Mouse (Mus musculus): ENCODE measurements at regions not wholly inside any gene's neighbourhood (a gene's known extent, or its start where the extent isn't known, plus 50 kb on each side); places are given as distances from the start of the nearest gene placed in this dataset.
A peak's percentile ranks its signal among the peaks of the same experiment; 100 is the strongest.

DNA sequence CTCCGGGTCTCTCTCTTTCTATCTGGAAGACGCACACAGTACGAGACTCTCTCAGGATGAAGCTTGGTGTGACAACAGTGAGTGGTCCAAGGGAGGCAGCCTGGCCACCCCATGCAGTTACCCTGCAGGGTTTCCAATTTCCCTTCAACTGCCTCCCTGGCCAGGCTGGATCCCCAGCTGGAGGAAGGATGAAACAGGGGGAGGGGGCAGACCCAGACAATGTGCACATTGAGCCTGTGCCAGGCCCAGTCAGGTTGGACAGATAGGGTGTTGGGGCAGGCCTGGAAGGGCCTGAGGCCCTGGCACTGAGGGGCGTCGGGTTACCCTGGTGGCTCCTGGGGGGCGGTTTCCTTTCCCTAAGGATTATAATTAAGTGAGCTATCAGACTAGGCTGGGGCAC is 55.8 kb upstream of the Tmem189 start:
- ATAC-seq (peak; percentile 71), DNase-seq (peak; percentile 14)
- no peak overlapping the region for H3K27ac ChIP-seq (ENCODE audit: low read depth, low read length)
- no peaks in the 10 kb centered on the region for H3K36me3 ChIP-seq (ENCODE audit: insufficient read depth)
- WGBS, result 49% methylated on average over 6 of the region's 6 CpGs
- H3K4me2 ChIP-seq (ENCODE audit: low read depth), result no peak overlapping the region
- TF ChIP-seq CTCF (IDR thresholded peaks at IDR 0.05; ENCODE audit: low read depth), result no peak
- no peaks in the 10 kb centered on the region for H3K9me3 ChIP-seq (ENCODE audit: low read length)
- no peaks in the 10 kb centered on the region for H3K27me3 ChIP-seq (ENCODE audit: insufficient read depth, low read length)
- no peaks in the 10 kb centered on the region for H3K4me1 ChIP-seq (ENCODE audit: insufficient read depth)
- no peak overlapping the region for H3K9ac ChIP-seq
- H3K4me3 ChIP-seq (ENCODE audit: low read depth, low read length), result no peak overlapping the region

DNA sequence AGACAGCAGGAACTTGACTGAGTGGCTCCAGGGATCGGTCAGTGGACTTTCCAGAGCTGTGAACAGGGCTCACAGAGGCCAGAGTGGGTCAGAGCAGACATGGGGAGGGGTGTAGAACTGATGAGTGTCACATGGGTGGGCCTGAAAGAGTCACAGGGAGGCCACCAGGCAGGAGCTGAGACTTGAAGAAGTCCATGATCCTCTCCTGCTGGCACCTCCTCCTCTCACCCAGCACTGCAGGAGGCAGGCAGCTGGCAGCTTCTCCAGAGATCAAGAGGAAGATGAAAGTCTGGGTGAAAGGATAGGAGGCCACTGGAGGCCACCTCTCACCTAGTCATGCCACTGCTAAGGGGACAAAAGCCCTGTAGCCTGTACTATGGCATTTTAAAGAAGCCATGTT is 54.5 kb upstream of the Tmem189 start:
- 78% methylated on average over 1 of the region's 1 CpGs for WGBS
- no peak for TF ChIP-seq CTCF (IDR thresholded peaks at IDR 0.05; ENCODE audit: low read depth)
- H3K9me3 ChIP-seq (ENCODE audit: low read length), result no peaks in the 10 kb centered on the region
- H3K27ac ChIP-seq (ENCODE audit: low read depth, low read length), result no peak overlapping the region
- H3K4me3 ChIP-seq (ENCODE audit: low read depth, low read length), result no peak overlapping the region
- no peaks in the 10 kb centered on the region for H3K36me3 ChIP-seq (ENCODE audit: insufficient read depth)
- no peak overlapping the region for H3K4me2 ChIP-seq (ENCODE audit: low read depth)
- no peak overlapping the region for H3K9ac ChIP-seq
- DNase-seq, result no peak
- no peaks in the 10 kb centered on the region for H3K27me3 ChIP-seq (ENCODE audit: insufficient read depth, low read length)
- H3K4me1 ChIP-seq (ENCODE audit: insufficient read depth), result no peaks in the 10 kb centered on the region
- no peak for ATAC-seq

DNA sequence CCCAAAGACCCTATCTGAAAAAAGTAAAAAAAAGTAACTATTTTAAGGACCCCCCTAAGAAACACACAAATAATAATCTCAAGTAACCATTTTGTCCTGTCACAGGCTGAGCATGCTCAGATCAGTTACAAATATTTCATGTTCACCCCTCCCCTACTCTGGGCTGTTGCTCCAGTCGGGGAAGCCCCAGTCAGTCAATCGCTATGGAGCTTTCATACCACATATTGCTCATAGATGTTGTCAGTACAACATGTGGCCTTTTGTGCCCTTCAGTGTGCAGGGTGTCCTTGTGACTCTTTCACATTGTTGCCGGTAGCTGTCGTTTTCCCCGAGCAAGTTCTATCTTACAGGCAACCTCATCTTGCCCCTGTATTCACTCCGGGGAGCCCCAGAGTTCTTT is 52.9 kb upstream of the Tmem189 start:
- no peaks in the 10 kb centered on the region for H3K4me1 ChIP-seq (ENCODE audit: insufficient read depth)
- whole genome bisulfite sequencing, result 68% methylated on average over 6 of the region's 6 CpGs
- no peak overlapping the region for H3K4me3 ChIP-seq (ENCODE audit: low read depth, low read length)
- H3K27me3 ChIP-seq (ENCODE audit: insufficient read depth, low read length), result no peaks in the 10 kb centered on the region
- H3K4me2 ChIP-seq (ENCODE audit: low read depth), result no peak overlapping the region
- no peak for DNase-seq
- TF ChIP-seq CTCF (IDR thresholded peaks at IDR 0.05; ENCODE audit: low read depth), result no peak
- H3K9ac ChIP-seq, result no peak overlapping the region
- no peak overlapping the region for H3K27ac ChIP-seq (ENCODE audit: low read depth, low read length)
- no peak for ATAC-seq
- H3K9me3 ChIP-seq (ENCODE audit: low read length), result no peaks in the 10 kb centered on the region
- no peaks in the 10 kb centered on the region for H3K36me3 ChIP-seq (ENCODE audit: insufficient read depth)

DNA sequence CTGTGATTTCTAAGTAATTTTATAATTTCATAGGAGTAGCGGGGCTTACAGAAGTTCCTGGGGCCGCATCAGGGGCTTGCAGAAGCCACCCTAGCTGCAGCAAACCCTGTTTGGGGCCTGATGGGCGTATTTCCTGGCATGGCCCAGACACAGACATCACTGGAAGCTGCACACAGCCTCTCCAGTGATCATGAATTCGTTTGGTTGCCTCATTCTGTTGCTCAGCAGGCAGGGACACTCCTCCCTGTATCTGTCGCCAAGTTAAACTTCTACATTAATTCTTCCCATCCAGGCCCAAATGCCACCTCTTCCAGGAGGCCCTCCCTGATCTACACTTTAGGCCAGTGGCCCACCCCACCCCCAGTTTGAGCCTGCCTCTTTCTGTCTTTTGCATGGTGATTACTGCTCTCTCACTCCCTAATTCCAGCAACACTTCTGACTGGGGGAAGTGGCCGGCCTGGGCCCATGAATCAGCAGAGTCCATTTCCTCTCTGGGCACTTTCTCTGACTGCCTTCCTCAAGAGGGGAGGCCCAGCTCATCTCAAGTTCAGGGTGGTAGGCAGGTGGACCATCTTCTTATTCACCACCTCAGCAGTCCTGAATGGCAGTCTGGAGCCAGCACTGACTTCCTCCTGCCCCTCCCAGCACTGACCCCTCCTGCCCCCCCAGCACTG is 51.0 kb upstream of the Tmem189 start:
- Histone ChIP-seq H3K9ac (no peak overlapping the region), H3K4me2 (ENCODE audit: low read depth) (no peak overlapping the region), H3K27me3 (ENCODE audit: insufficient read depth, low read length) (no peaks in the 10 kb centered on the region), H3K4me1 (ENCODE audit: insufficient read depth) (no peaks in the 10 kb centered on the region), H3K9me3 (ENCODE audit: low read length) (no peaks in the 10 kb centered on the region), H3K4me3 (ENCODE audit: low read depth, low read length) (no peak overlapping the region), H3K36me3 (ENCODE audit: insufficient read depth) (no peaks in the 10 kb centered on the region), H3K27ac (ENCODE audit: low read depth, low read length) (no peak overlapping the region)
- WGBS, result 51% methylated on average over 6 of the region's 6 CpGs
- TF ChIP-seq CTCF (IDR thresholded peaks at IDR 0.05; ENCODE audit: low read depth), result no peak
- DNase-seq (no peak), ATAC-seq (peak; percentile 27; the same call in 1 of the 2 replicates)
